Mouse (Mus musculus) frontal cortex, postnatal 25 days (tissue): Measurements from ENCODE around the gene Dhrs7.
"Not testable (repeated sequence)": the region's sequence is repeated elsewhere in the genome, so short reads cannot be mapped to it uniquely, and the experiment has no call there.

Experiments used
- DNase-seq, 2 experiments: peaks; one replicate each; pipeline ENCODE4 v3.0.0; 2022; ENCODE audit warnings: low spot score in 2 of 2

Gene Dhrs7

DNA sequence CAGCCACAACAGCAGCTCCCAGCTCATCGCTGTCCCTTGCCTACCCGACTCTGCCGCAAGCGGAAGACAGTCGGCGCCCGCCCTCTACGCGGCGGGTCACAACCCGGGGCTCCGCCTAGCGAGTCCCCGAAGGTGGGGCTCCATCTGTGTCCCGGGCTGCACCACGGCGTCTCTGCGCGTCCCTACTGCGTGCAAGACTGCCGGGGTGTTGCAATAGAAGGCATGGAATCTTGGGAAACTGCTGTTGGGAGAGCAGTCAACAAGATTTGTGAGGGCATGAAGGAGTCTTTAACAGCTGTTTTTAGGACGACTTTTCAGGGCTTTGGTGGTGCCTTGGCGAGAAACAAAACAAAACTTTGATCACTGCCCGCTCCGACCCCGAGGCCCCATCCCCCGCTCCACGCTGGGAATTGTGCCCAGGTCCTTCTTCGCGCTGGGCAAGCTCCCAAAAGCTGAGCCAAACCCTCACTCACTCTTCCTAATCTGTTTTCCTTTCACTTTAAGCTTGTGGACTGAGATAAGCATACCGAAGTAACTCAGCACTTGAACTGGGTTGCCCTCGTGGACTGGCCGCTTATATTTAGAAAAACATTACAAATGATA, at the start of gene Dhrs7:
Dhrs7 (minus strand) TSS at position 175 of the 603 bp plus-strand sequence.
- DNase-seq = peak; percentile 55 to 66

GRCm38 (mm10) chr12:72709981-72710380, 45.3 kb upstream of the Dhrs7 start:
- no peak for DNase-seq

DNA sequence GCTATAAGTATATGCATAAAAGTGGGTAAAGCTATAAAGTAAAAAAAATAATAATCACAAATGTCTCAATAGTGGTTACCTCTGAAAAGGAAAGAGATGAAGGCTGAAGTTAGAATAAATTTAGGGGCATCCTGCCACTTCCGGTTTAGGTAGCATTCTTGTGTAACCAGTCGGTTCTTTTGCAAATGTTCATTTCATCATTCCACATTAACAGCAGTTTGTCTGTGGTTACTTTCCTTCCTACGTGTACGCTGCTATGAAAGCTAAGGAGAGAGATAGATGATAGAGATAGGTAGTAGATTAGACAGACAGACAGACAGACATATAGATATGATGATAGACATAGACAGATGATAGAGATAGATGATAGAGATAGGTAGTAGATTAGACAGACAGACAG, 39.4 kb upstream of the Dhrs7 start:
- no peak for DNase-seq

DNA sequence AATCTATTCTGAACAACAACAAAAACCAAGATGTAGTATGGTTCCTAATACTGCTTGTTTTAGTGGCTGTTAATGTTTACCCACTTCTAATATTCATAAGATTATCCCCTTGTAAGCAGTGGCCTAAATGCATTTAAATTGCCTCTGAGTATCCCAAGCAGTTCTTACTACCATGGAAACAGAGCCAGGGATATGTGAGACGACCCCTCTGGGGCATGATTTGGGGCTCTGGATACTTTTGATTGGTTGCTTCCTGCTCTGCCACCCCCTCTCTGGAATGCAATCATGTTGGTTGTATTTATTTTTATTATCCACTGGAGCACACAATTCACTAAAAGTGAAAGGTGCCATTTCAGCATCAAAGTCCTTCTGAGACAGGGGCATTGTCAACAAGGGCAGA, 35.3 kb upstream of the Dhrs7 start:
- DNase-seq = no peak

GRCm38 (mm10) chr12:72694901-72695463, 30.3 kb upstream of the Dhrs7 start:
- no peak for DNase-seq

- no peak for DNase-seq
These were observed 29.7 kb upstream of the Dhrs7 start for GRCm38 (mm10) chr12:72694438-72694837.

DNA sequence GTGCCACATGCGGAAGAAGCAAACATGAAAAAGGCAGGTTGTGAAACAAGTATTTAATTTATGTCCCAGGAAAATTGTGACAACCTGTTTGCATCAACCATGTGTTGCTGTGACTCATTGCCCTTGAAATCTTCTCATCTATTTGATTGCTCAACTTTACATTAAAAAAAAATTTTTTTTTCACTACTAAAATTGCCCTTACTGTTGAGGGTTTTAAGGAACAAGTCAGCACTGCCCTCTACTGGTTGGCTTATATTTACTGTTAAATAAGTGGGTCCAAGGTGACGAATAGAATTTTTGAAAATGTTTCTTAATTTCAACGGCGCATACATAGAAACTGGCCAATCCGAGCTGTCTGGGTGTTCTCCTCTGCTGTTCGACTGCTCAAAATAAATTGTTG, 29.2 kb upstream of the Dhrs7 start:
- DNase-seq = no peak

GRCm38 (mm10) chr12:72688281-72688680, 23.6 kb upstream of the Dhrs7 start:
- DNase-seq = not testable (repeated sequence)

DNA sequence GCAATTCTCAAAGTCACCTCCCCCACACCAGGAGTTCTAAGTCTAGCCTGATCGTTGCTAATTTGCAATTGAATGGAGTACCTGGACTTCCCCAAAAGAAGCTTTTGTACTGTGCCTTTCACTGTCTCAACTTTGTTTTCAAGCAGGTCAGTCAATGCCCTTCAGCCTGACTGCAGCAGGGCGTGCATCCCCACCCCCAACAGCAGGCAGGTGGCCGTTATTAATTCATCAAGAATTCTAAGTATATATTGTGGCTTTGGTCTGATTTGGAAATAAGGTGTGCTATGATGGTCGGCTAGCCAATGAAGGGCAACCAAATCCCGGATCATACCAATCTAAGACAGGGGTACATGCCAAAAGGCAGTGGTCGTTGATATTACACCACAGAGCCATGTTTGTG, 23.0 kb upstream of the Dhrs7 start:
- DNase-seq = not testable (repeated sequence)

- not testable (repeated sequence) for DNase-seq
These were observed 21.9 kb upstream of the Dhrs7 start for GRCm38 (mm10) chr12:72686566-72686965.

DNA sequence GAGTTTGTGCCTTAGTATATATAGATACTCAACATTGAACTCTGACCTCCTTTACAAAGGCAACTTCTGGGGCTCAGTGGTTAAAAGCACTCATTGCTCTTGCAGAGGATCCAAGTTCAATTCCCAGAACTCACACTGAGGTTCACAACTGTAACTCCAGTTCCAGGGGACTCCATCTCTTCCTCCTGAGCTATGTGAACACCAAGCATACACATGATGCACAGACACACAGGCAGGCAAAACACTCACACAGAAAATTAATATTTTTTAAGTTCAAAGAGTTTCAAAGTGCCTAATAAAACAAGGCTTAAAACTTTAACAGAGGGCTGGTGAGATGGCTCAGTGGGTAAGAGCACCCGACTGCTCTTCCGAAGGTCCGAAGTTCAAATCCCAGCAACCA, 18.9 kb upstream of the Dhrs7 start:
- no peak for DNase-seq

- DNase-seq = no peak
These were observed 18.0 kb upstream of the Dhrs7 start for GRCm38 (mm10) chr12:72682511-72683282.

- DNase-seq = no peak
These were observed 17.2 kb upstream of the Dhrs7 start for GRCm38 (mm10) chr12:72681919-72682318.

GRCm38 (mm10) chr12:72679635-72680034, 14.9 kb upstream of the Dhrs7 start:
- no peak for DNase-seq

GRCm38 (mm10) chr12:72674820-72675219, 10.1 kb upstream of the Dhrs7 start:
- peak in 1 of 2 experiments; percentile 10 for DNase-seq

GRCm38 (mm10) chr12:72674079-72674797, 9.5 kb upstream of the Dhrs7 start:
- DNase-seq = no peak

DNA sequence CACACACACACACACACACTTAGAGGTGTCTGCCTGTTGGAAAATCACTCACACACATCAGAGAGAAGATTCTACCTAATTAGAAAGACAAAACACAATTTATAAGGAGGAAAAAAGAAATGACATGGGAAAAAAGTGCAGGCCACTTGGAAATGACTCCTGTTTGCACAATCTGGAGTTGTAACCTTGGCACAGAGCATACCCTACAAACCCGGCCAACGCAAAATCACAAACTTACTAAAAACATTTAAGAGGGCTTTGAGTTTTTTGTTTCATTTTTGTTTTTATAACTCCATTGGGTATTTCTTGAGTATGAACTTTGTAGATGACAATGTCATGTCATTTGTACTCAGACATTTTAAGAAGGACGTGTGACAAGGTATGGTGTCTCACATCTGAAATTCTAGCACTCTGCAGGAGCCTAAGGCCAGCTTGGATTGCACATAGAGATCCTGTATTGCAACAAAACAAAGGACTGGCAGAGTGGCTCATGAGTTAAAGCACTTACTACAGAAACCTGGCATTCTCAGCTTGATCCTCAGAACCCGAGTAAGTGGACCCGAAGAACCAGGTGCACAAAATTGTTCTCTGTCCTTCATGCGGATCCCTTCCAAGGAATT, 6.9 kb upstream of the Dhrs7 start:
- no peak for DNase-seq

- no peak for DNase-seq
These were observed 6.2 kb upstream of the Dhrs7 start for GRCm38 (mm10) chr12:72670921-72671320.

GRCm38 (mm10) chr12:72667868-72668469, 3.3 kb upstream of the Dhrs7 start:
- no peak for DNase-seq

DNA sequence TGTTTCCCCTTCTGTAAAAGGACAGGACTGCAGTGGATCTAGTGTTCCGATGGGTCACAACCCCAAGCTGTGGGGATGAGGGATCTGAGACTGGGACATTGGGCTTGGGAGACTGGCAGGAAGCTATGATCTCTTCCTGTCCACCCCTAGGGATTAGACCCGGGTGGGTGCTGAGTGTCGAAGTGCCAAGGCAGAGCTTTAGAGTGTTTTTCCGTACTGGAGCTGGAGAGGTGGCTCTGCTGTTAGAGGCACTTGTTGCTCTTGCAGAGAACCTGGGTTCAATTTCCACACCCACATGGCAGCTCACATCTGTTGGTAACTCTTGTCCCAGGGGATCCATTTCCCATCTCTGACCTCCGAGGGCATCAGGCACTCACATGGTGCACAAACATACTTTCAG, 1.3 kb upstream of the Dhrs7 start:
- DNase-seq = no peak

DNA sequence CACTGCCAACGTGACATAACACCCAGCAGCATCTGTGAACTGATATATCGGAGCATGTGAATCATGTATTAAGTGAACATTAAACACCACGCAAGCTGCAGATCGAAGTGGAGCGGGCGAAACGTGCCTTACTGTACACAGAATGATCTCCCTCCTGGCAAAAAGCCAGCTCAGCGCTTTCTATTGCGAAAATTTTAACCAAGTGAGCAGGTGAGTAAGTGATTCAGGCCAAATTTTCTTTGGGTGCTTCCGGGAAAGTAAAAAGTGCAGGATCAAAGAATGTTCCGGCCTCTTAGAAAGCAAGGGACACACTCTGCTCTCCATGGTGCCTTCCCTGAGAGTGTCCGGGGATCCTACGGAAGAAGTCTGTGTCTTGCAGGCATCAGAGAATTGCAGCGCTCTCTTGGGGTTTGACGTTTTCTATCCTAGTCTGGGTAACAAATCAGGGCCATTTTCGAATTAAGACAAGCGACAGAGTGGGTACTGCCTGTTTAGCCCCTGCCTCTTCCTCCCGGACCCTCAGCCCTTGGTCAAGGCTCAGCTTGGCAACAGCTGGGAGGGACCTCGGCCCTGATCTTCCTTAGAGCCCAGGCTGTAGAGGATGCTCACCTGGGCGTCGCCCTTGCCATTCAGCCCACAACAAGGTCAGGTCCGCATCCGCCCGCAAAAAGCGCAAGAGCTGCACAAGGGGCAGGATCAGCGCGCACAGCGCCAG, 532 bp downstream of the Dhrs7 start:
- DNase-seq = peak in 1 of 2 experiments; percentile 7
